Mouse (Mus musculus): Measurements from ENCODE around the gene Kcnk18. TPM values are rescaled to one million over a fixed set of nuclear protein-coding genes. Genes with fewer than 3 reads are reported as not detected.

Kcnk18 gene
- polyA plus RNA-seq, 1 experiment from 2014 or later, result 0.27 TPM

GRCm38 (mm10) chr19:59261604-59262003 is 42.6 kb downstream of the Kcnk18 start:
- no peaks in the 10 kb centered on the region for H3K36me3 ChIP-seq
- no peak overlapping the region for H3K4me3 ChIP-seq (replicated peaks)
- no peaks in the 10 kb centered on the region for H3K9me3 ChIP-seq (replicated peaks)
- peaks cover 25% of the 10 kb centered on the region for H3K27me3 ChIP-seq (replicated peaks)
- no peak for ATAC-seq (ENCODE audit: low FRiP score)
- no peak overlapping the region for H3K9ac ChIP-seq (replicated peaks)
- peaks cover 10% of the 10 kb centered on the region for H3K4me1 ChIP-seq
- no peak overlapping the region for H3K27ac ChIP-seq (replicated peaks)
- WGBS, result 61% methylated on average over 7 of the region's 7 CpGs
- peak overlapping the region; percentile 72 for H3K4me2 ChIP-seq

GRCm38 (mm10) chr19:59263171-59263570 is 44.2 kb downstream of the Kcnk18 start:
- WGBS, result 91% methylated on average over 9 of the region's 9 CpGs
- H3K9ac ChIP-seq (replicated peaks), result no peak overlapping the region
- no peak for ATAC-seq (ENCODE audit: low FRiP score)
- H3K4me2 ChIP-seq, result no peak overlapping the region
- no peaks in the 10 kb centered on the region for H3K36me3 ChIP-seq
- no peaks in the 10 kb centered on the region for H3K9me3 ChIP-seq (replicated peaks)
- peaks cover 25% of the 10 kb centered on the region for H3K27me3 ChIP-seq (replicated peaks)
- no peak overlapping the region for H3K4me3 ChIP-seq (replicated peaks)
- H3K4me1 ChIP-seq, result peaks cover 19% of the 10 kb centered on the region
- no peak overlapping the region for H3K27ac ChIP-seq (replicated peaks)

- Histone ChIP-seq H3K4me3 (replicated peaks) (no peak overlapping the region), H3K9ac (replicated peaks) (no peak overlapping the region), H3K4me1 (peaks cover 19% of the 10 kb centered on the region), H3K27ac (replicated peaks) (no peak overlapping the region), H3K9me3 (replicated peaks) (no peaks in the 10 kb centered on the region), H3K36me3 (no peaks in the 10 kb centered on the region), H3K27me3 (replicated peaks) (peaks cover 25% of the 10 kb centered on the region), H3K4me2 (no peak overlapping the region)
- no peak for ATAC-seq (ENCODE audit: low FRiP score)
- WGBS, result 65% methylated on average over 9 of the region's 9 CpGs
Measured at GRCm38 (mm10) chr19:59264838-59265532, 46.0 kb downstream of the Kcnk18 start.

- H3K27ac ChIP-seq (replicated peaks), result no peak overlapping the region
- WGBS, result 56% methylated on average over 6 of the region's 6 CpGs
Measured at GRCm38 (mm10) chr19:59265907-59266306, 46.9 kb downstream of the Kcnk18 start.

GRCm38 (mm10) chr19:59267417-59267963 is 48.5 kb downstream of the Kcnk18 start:
- Histone ChIP-seq H3K27me3 (replicated peaks) (peaks cover 10% of the 10 kb centered on the region), H3K9ac (replicated peaks) (no peak overlapping the region), H3K4me2 (no peak overlapping the region), H3K27ac (replicated peaks) (no peak overlapping the region), H3K9me3 (replicated peaks) (no peaks in the 10 kb centered on the region), H3K4me3 (replicated peaks) (no peak overlapping the region), H3K4me1 (peaks cover 9% of the 10 kb centered on the region; the same call in 1 of the 2 replicates), H3K36me3 (no peaks in the 10 kb centered on the region)
- WGBS, result 9% methylated on average over 5 of the region's 5 CpGs
- no peak for ATAC-seq (ENCODE audit: low FRiP score)

More at GRCm38 (mm10) chr19:59265907-59266306, 46.9 kb downstream of the Kcnk18 start:
- Histone ChIP-seq H3K9ac (replicated peaks) (no peak overlapping the region), H3K4me3 (replicated peaks) (no peak overlapping the region), H3K4me1 (peaks cover 12% of the 10 kb centered on the region), H3K36me3 (no peaks in the 10 kb centered on the region), H3K27me3 (replicated peaks) (peaks cover 18% of the 10 kb centered on the region), H3K4me2 (no peak overlapping the region), H3K9me3 (replicated peaks) (no peaks in the 10 kb centered on the region)
- ATAC-seq (ENCODE audit: low FRiP score), result no peak

- 84% methylated on average over 7 of the region's 7 CpGs for WGBS
- no peaks in the 10 kb centered on the region for H3K4me1 ChIP-seq
- no peaks in the 10 kb centered on the region for H3K27me3 ChIP-seq (replicated peaks)
- ATAC-seq (ENCODE audit: low FRiP score), result no peak
- H3K9ac ChIP-seq (replicated peaks), result no peak overlapping the region
- no peaks in the 10 kb centered on the region for H3K9me3 ChIP-seq (replicated peaks)
- H3K4me2 ChIP-seq, result no peak overlapping the region
- H3K4me3 ChIP-seq (replicated peaks), result no peak overlapping the region
- H3K27ac ChIP-seq (replicated peaks), result no peak overlapping the region
- H3K36me3 ChIP-seq, result no peaks in the 10 kb centered on the region
Measured at GRCm38 (mm10) chr19:59273190-59273589, 54.2 kb downstream of the Kcnk18 start.

- no peaks in the 10 kb centered on the region for H3K9me3 ChIP-seq (replicated peaks)
- H3K4me2 ChIP-seq, result no peak overlapping the region
- ATAC-seq (ENCODE audit: low FRiP score), result no peak
- 78% methylated on average over 7 of the region's 7 CpGs for WGBS
- H3K4me3 ChIP-seq (replicated peaks), result no peak overlapping the region
- no peaks in the 10 kb centered on the region for H3K27me3 ChIP-seq (replicated peaks)
- H3K27ac ChIP-seq (replicated peaks), result no peak overlapping the region
- no peaks in the 10 kb centered on the region for H3K4me1 ChIP-seq
- no peaks in the 10 kb centered on the region for H3K36me3 ChIP-seq
- H3K9ac ChIP-seq (replicated peaks), result no peak overlapping the region
Measured at GRCm38 (mm10) chr19:59276354-59276753, 57.3 kb downstream of the Kcnk18 start.

GRCm38 (mm10) chr19:59280841-59281240 is 61.8 kb downstream of the Kcnk18 start:
- H3K4me3 ChIP-seq (replicated peaks), result no peak overlapping the region
- H3K27me3 ChIP-seq (replicated peaks), result no peaks in the 10 kb centered on the region
- no peaks in the 10 kb centered on the region for H3K4me1 ChIP-seq
- ATAC-seq (ENCODE audit: low FRiP score), result no peak
- H3K9ac ChIP-seq (replicated peaks), result no peak overlapping the region
- no peak overlapping the region for H3K4me2 ChIP-seq
- H3K9me3 ChIP-seq (replicated peaks), result no peaks in the 10 kb centered on the region
- no peaks in the 10 kb centered on the region for H3K36me3 ChIP-seq
- H3K27ac ChIP-seq (replicated peaks), result no peak overlapping the region

GRCm38 (mm10) chr19:59282001-59282400 is 63.0 kb downstream of the Kcnk18 start:
- no peak overlapping the region for H3K4me3 ChIP-seq (replicated peaks)
- no peak overlapping the region for H3K4me2 ChIP-seq
- H3K27ac ChIP-seq (replicated peaks), result no peak overlapping the region
- no peaks in the 10 kb centered on the region for H3K27me3 ChIP-seq (replicated peaks)
- no peaks in the 10 kb centered on the region for H3K36me3 ChIP-seq
- H3K4me1 ChIP-seq, result no peaks in the 10 kb centered on the region
- H3K9ac ChIP-seq (replicated peaks), result no peak overlapping the region
- WGBS, result 85% methylated on average over 3 of the region's 3 CpGs
- ATAC-seq (ENCODE audit: low FRiP score), result no peak
- H3K9me3 ChIP-seq (replicated peaks), result no peaks in the 10 kb centered on the region

Other genes with a start within 250 kb of the Kcnk18 start
- 44.1 and 50.8 TPM in 2 replicates for gene Shtn1, start 143.1 kb upstream of the Kcnk18 start, polyA plus RNA-seq (2015; fragmentation: Nextera tagmentation; extraction: Ambion mirVana)
- not detected in 2 replicates for gene Vax1, start 49.2 kb upstream of the Kcnk18 start, polyA plus RNA-seq (2015; fragmentation: Nextera tagmentation; extraction: Ambion mirVana)
- gene Slc18a2, start 41.7 kb downstream of the Kcnk18 start, polyA plus RNA-seq (2015; fragmentation: Nextera tagmentation; extraction: Ambion mirVana), result 9.5 and 9.6 TPM in 2 replicates
- gene Rps12-ps3, start 103.1 kb downstream of the Kcnk18 start, polyA plus RNA-seq (2015; fragmentation: Nextera tagmentation; extraction: Ambion mirVana), result 4.0 and 5.5 TPM in 2 replicates
- 10.0 and 10.4 TPM in 2 replicates for gene Pdzd8, start 126.6 kb downstream of the Kcnk18 start, polyA plus RNA-seq (2015; fragmentation: Nextera tagmentation; extraction: Ambion mirVana)
- 0.06 TPM in 1 of 2 replicates, not detected in the other for gene Emx2, start 239.2 kb downstream of the Kcnk18 start, polyA plus RNA-seq (2015; fragmentation: Nextera tagmentation; extraction: Ambion mirVana)